Mouse (Mus musculus) T-helper 1 cell (primary cell): ENCODE data around the gene AI413582.

Experiments used
- in situ Hi-C: fragments of 300-600 bp; cut with MboI, MseI; formaldehyde crosslinking; loops from one replicate; pipeline ENCODE4 v1.15.1; 2025; ENCODE audit warnings: high pct_unique_total_duplicates

Gene AI413582

DNA sequence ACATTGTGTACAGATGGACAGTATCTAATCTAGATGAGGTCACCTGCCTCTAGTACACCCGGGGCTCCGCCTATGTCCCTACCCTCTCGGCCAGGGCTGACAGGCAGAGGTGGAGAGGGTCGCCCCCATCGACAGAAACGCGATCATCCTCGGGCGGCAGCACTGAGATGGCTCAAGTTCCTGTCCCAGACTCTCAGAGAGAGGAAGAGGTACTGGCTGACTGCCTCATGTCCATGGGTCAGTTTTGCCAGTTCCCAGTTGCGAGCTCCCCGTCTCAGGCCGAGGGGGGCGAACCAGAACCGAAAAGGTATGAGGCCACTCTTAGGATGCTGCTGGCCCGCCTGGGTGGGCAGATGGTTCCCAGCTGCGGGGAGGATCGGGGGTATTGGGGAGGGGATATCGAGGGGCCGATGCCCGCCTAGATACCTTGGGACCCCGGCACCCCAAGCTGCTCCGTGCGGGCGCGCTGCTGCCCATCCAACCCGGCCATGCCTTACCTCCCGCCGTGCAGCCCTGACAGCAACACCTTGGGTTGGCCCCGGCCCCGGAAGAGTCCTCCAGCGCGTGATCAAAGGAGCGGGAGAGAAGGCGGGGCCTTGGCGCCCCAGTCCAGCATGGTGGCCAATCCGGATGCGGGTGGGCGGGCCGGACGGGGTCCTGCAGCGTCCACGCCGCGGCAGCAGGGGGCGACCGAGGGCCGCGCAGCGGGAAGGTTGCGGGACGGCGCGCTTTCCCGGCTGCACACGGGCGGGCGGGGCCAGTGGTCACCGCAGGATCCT lies at the start of gene AI413582:
TSS of gene AI413582 (minus strand) at position 594 of the 779 bp plus-strand sequence.
- in situ Hi-C loops: loop anchor here (5.0 kb wide), 2 partner anchors 52 to 853 kb away; no protein-coding TSS in a partner anchor

DNA sequence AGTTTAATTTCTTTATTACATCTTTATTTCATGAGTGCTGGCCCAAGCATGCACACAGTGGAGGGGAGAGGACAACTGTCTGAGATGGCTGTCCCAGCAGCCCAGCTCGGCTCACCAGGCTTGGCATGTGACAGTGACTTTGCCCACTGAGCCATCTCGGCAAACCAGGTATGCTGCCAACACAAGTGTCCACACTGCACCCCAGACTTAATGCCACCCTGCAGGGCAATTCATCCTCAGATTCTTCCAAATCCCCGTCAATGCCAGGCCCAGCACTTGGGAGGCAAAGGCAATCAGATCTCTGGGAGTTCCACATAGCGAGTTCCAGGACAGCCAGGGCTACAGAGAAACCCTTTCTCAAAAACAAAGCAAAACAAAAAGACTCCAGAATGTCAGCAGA lies 47.5 kb upstream of the AI413582 start:
- in situ Hi-C loops: no loop called here

DNA sequence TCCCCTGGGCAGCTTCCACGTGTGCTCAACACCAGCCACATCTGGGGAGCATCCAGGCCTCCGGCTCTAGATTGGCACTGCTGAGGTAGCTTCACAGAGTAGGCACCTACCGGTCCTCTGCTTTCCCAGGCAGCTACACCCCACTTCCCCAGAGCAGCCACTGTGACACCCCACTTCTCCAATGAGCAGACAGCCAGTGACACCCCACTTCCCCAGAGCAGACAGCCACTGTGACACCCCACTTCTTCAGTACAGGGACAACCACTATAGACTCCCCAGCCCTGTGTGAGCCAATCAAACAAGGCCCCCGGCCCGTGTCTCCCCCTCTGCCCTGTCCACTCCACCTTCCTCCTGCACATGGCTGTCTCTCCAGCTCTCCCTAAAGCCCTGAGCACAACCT lies 46.4 kb upstream of the AI413582 start:
- in situ Hi-C loops: no loop called here

DNA sequence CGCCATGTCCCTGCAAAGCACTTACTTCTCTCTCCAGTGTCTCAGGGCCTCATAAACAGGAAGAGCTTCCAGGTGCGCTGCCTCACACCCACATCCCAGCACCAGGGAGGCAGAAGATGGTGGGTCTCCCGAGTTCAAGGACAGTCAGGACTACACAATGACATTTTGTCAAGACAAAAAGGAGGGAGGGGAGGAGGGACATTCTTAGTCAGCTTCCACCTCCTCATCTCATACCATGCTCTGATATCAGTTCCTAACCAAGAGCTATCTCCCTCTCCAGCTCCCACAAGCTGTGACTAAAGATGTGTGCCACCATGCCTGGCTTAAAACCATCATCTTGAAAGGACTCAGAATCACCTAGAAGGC lies 45.9 kb upstream of the AI413582 start:
- in situ Hi-C loops: no loop called here

GRCm38 (mm10) chr17:27610679-27611518 lies 45.3 kb upstream of the AI413582 start:
- in situ Hi-C loops: no loop called here

- in situ Hi-C loops: no loop called here
Measured at GRCm38 (mm10) chr17:27609576-27609975, 44.0 kb upstream of the AI413582 start.

GRCm38 (mm10) chr17:27603522-27604234 lies 38.1 kb upstream of the AI413582 start:
- in situ Hi-C loops: no loop called here

DNA sequence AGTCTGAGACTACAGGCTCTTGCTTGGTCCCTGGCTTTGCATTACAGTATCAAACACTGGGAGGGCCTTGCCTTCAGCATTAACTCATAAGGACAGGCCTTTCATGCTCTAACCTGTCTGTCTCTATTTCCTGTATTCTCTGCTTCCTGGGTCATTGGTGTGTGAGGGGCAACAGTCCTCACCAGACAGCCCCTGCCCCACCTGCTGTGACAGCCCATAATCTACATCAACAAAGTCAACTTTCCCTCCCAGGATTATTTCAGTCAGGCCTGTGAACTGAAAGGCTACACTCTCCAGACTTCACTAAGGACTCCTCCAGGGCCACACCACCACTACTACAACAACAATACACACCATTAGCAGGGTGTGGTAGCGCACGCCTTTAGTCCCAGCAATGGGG lies 37.5 kb upstream of the AI413582 start:
- in situ Hi-C loops: no loop called here

GRCm38 (mm10) chr17:27600869-27601268 lies 35.3 kb upstream of the AI413582 start:
- in situ Hi-C loops: no loop called here

DNA sequence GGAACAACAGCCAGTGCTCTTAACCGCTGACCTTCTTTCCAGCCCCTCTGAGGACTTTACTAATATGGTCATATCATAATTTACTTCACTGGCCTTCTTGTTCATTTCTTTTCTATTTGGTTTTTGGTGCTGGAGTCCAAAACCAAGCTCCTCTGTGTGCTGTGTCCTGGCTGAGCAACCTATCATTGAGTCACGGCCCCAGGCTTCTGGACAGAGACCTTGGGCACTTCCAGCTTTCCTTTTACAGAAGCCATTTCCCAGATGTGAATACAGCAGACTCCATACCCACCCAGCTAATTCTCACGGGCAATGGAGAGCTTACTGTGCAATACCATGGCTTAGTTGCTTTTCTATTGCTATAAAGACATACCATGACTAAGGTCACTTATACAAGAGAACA lies 34.7 kb upstream of the AI413582 start:
- in situ Hi-C loops: no loop called here

GRCm38 (mm10) chr17:27596376-27597190 lies 31.0 kb upstream of the AI413582 start:
- in situ Hi-C loops: no loop called here

GRCm38 (mm10) chr17:27595659-27596375 lies 30.3 kb upstream of the AI413582 start:
- in situ Hi-C loops: no loop called here

DNA sequence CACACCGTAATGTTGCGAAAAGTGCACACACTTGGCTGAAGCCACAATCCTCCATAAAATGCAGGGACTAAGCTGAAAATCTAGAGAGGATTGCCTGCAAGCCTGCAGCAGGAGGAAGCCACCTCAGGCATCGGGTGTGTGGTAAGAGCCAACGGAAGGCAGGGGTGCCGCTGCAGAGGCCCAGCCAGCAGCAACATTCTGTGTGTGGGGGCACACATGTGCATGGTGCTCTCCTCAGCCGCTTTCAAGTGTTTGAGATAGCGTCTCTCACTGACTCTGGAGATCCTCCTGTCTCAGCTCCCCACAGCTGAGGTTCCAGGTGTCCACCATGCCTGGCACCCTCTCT lies 27.0 kb upstream of the AI413582 start:
- in situ Hi-C loops: no loop called here

GRCm38 (mm10) chr17:27591826-27592564 lies 26.4 kb upstream of the AI413582 start:
- in situ Hi-C loops: no loop called here

DNA sequence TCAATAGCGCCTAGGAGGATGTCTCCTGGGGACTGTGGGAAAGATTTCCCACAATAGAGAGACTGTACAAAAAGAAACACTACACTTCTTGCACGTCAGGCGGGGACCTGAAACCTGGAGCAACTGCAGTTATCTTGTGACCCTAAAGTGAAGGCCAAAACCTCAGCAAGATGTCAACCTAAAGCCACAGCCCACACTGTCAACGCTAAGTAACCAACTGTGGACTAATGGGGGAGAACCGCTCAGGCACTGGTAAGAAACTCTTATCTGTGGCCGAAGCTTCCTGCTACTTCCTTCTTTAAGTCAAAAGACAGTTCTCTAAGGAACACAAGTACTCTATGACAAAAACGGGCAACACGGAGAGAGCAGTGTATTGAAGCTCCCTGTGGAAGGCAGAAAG lies 22.7 kb upstream of the AI413582 start:
- in situ Hi-C loops: no loop called here

GRCm38 (mm10) chr17:27587252-27587651 lies 21.7 kb upstream of the AI413582 start:
- in situ Hi-C loops: no loop called here

- in situ Hi-C loops: no loop called here
Measured at GRCm38 (mm10) chr17:27586661-27587060, 21.1 kb upstream of the AI413582 start.

GRCm38 (mm10) chr17:27583185-27583894 lies 17.8 kb upstream of the AI413582 start:
- in situ Hi-C loops: no loop called here

DNA sequence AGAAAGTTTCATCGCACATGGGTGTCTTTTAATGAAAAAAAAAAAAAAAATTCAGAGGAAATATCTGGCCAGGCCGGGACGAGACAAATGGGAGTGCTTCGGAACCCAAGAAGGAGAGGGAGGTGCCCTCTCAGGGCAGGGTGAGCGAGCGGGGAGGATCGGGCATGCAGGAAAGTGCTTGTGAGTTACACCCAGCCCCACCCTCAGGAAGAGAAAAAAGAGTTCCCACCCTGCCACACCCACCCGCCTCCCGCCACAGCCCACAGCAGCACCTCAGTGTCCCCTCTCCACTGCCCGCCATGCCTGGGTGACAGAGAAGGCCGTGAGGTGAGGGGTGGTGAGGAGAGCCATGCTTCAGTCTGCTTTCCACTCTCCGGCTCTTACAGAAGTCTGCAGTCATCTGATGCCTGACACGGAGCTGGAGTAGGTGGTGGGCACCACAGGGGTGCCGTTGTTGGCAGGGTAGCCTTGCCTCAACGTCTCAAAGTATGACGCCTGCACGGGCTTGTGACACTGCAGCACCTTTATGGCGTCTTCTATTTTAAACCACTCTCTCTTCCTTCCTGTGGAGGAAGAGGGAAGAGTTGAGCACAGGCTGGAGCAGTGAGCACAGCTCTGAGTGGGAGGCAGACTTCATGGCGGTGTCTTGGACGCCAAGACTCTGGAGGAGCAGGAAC lies 15.0 kb upstream of the AI413582 start:
- in situ Hi-C loops: no loop called here
